Mouse (Mus musculus) thymus, adult 2 months (tissue): ENCODE data around the gene Fam43b.

Experiments
- CTCF ChIP-seq: fragments of 200-500 bp; IDR thresholded peaks from 2 replicates; pipeline ENCODE4 v1.5.1; 2012; ENCODE audit warnings: mild to moderate bottlenecking, control low read depth, low read length, moderate library complexity, borderline replicate concordance; ENCODE audit not compliant: control insufficient read depth, poor library complexity, insufficient read depth; ENCODE audit errors: extremely low read depth
- POLR2A ChIP-seq: fragments of 200-500 bp; IDR thresholded peaks from 2 replicates; pipeline ENCODE4 v1.6.1; 2012; ENCODE audit warnings: mild to moderate bottlenecking, low read length, control low read depth, moderate library complexity; ENCODE audit not compliant: control insufficient read depth, poor library complexity, insufficient read depth; ENCODE audit errors: extremely low read depth

- TF ChIP-seq POLR2A = no peak
- TF ChIP-seq CTCF = no peak
Observed at GRCm38 (mm10) chr4:138396711-138397110, 383 bp upstream of the Fam43b start.
